Mouse (Mus musculus) bone marrow macrophage, adult 2 months (primary cell): Measurements from ENCODE around the gene Cdh4.

ENCODE experiments used
- CTCF ChIP-seq: IDR thresholded peaks from 2 replicates; pipeline ENCODE4 v1.5.1; 2012; ENCODE audit warnings: low read depth, mild to moderate bottlenecking, low read length, moderate library complexity
- POLR2A ChIP-seq: IDR thresholded peaks from 2 replicates; pipeline ENCODE4 v1.6.1; 2012; ENCODE audit warnings: mild to moderate bottlenecking, low read depth, low read length, borderline replicate concordance

DNA sequence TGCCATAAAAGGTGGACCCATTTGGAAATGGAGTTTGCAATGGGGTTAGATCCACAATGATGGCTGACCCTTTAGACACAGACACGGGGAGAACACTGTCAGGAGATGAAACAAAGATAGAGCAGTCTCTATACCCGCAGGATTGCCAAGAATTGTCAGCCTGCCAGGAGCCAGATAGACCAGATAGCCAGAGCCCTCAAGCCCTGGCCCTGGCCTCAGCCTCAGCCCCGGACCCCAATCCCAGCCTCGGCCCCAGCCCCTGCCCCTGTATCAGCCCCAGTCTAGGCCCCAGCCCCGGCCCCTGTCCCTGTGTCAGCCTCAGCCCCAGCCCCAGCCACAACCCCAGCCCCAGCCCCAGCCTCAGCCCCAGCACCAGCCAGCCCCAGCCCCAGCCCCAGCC, 345.6 kb downstream of the Cdh4 start:
- no peak for TF ChIP-seq CTCF
- no peak for TF ChIP-seq POLR2A
